Mouse (Mus musculus) macrophage (primary cell): Measurements from ENCODE around the gene Taco1. TPM values are rescaled to one million over a fixed set of nuclear protein-coding genes. Genes with fewer than 3 reads are reported as not detected.

Experiments
- H3K27ac ChIP-seq: fragments of 350-480 bp; formaldehyde crosslinking; 2 replicates; pipeline ENCODE4 v1.9.0; 2021
- H3K36me3 ChIP-seq: fragments of 350-480 bp; formaldehyde crosslinking; 2 replicates; pipeline ENCODE4 v1.9.0; 2021; ENCODE audit errors: inconsistent target
- H3K4me3 ChIP-seq: fragments of 350-480 bp; formaldehyde crosslinking; 2 replicates; pipeline ENCODE4 v1.9.0; 2021; ENCODE audit errors: inconsistent target
- H3K79me2 ChIP-seq: fragments of 350-480 bp; formaldehyde crosslinking; 2 replicates; pipeline ENCODE4 v1.9.0; 2021; ENCODE audit errors: inconsistent target
- WGBS: methylation state at CpG from one replicate; pipeline ENCODE4 v1.1.7; 2026; ENCODE audit warnings: inconsistent platforms; ENCODE audit not compliant: missing documents; 5-methylcytosine and 5-hydroxymethylcytosine counted together
- polyA plus RNA-seq: library from polyadenylated mRNA; stranded (reverse); fragments of 250-400 nt; gene quantifications from 3 replicates; pipeline ENCODE4 v1.2.4, GENCODE M21; 2018; ENCODE audit warnings: inconsistent platforms

Taco1 gene
- polyA plus RNA-seq, 1 experiment from 2014 or later = 15.0 TPM

- Histone ChIP-seq H3K27ac (peak within 1 kb of the TSS; percentile 78), H3K79me2 (peaks cover 39% of the 10 kb centered on the region), H3K4me3 (peak within 1 kb of the TSS; percentile 72), H3K36me3 (no peaks in the 10 kb centered on the region)
- 2% methylated on average over 62 of the region's 69 CpGs for WGBS
Measured at GRCm38 (mm10) chr11:106083708-106084701, 18.1 kb downstream of the Taco1 start, which contains the start of gene Map3k3. Gene Map3k3, plus strand, starts transcription at chr11:106084613.

GRCm38 (mm10) chr11:106084911-106085561, 19.2 kb downstream of the Taco1 start:
- H3K79me2 ChIP-seq = peaks cover 49% of the 10 kb centered on the region
- H3K27ac ChIP-seq = peak overlapping the region; percentile 56
- under 1% methylated on average over 53 of the region's 61 CpGs for WGBS
- H3K4me3 ChIP-seq = peak overlapping the region; percentile 55
- H3K36me3 ChIP-seq = no peaks in the 10 kb centered on the region

GRCm38 (mm10) chr11:106098223-106098622, 32.4 kb downstream of the Taco1 start:
- Histone ChIP-seq H3K4me3 (no peak overlapping the region), H3K79me2 (peaks cover 99% of the 10 kb centered on the region), H3K27ac (peak overlapping the region; percentile 76), H3K36me3 (no peaks in the 10 kb centered on the region)
- WGBS = 33% methylated on average over 1 of the region's 1 CpGs

- Histone ChIP-seq H3K27ac (no peak overlapping the region), H3K36me3 (no peaks in the 10 kb centered on the region), H3K4me3 (no peak overlapping the region), H3K79me2 (peaks cover 94% of the 10 kb centered on the region)
- 44% methylated on average over 3 of the region's 3 CpGs for WGBS
Measured at GRCm38 (mm10) chr11:106102866-106103265, 37.0 kb downstream of the Taco1 start.

GRCm38 (mm10) chr11:106106047-106106587, 40.3 kb downstream of the Taco1 start:
- WGBS = 10% methylated on average over 8 of the region's 8 CpGs
- H3K27ac ChIP-seq = peak overlapping the region; percentile 47
- no peaks in the 10 kb centered on the region for H3K36me3 ChIP-seq
- peaks cover 95% of the 10 kb centered on the region for H3K79me2 ChIP-seq
- H3K4me3 ChIP-seq = no peak overlapping the region

- Histone ChIP-seq H3K36me3 (peaks cover 18% of the 10 kb centered on the region; the same call in 1 of the 2 replicates), H3K27ac (no peak overlapping the region), H3K4me3 (no peak overlapping the region), H3K79me2 (peaks cover 97% of the 10 kb centered on the region)
Measured at GRCm38 (mm10) chr11:106111688-106112087, 45.8 kb downstream of the Taco1 start.

GRCm38 (mm10) chr11:106122221-106122620, 56.4 kb downstream of the Taco1 start:
- Histone ChIP-seq H3K4me3 (no peak overlapping the region), H3K27ac (peak overlapping the region; percentile 77), H3K36me3 (peaks cover 27% of the 10 kb centered on the region; the same call in 1 of the 2 replicates), H3K79me2 (peaks cover 83% of the 10 kb centered on the region)
- whole genome bisulfite sequencing = 88% methylated on average over 5 of the region's 5 CpGs

GRCm38 (mm10) chr11:106122736-106123135, 56.9 kb downstream of the Taco1 start:
- H3K79me2 ChIP-seq = peaks cover 83% of the 10 kb centered on the region
- no peak overlapping the region for H3K4me3 ChIP-seq
- H3K27ac ChIP-seq = peak overlapping the region; percentile 77
- 0% methylated on average over 3 of the region's 3 CpGs for WGBS
- peaks cover 22% of the 10 kb centered on the region; the same call in 1 of the 2 replicates for H3K36me3 ChIP-seq

Other genes starting within 250 kb of the Taco1 start
- not detected in 3 replicates for gene Cyb561, start 112.7 kb upstream of the Taco1 start, polyA plus RNA-seq
- gene Ace, start 98.1 kb upstream of the Taco1 start, polyA plus RNA-seq = 0.20 to 0.36 TPM (median 0.26 TPM) in 3 replicates
- not detected in 3 replicates for gene Ace3, start 71.4 kb upstream of the Taco1 start, polyA plus RNA-seq
- gene Kcnh6, start 57.9 kb upstream of the Taco1 start, polyA plus RNA-seq = not detected in 3 replicates
- 33.8 to 64.7 TPM (median 48.5 TPM) in 3 replicates for gene Dcaf7, start 29.2 kb upstream of the Taco1 start, polyA plus RNA-seq
- 47.7 to 51.9 TPM (median 49.8 TPM) in 3 replicates for gene Map3k3, start 18.6 kb downstream of the Taco1 start, polyA plus RNA-seq
- gene Gm10840, start 94.8 kb downstream of the Taco1 start, polyA plus RNA-seq = not detected in 3 replicates
- gene Limd2, start 94.8 kb downstream of the Taco1 start, polyA plus RNA-seq = 74.9 to 122 TPM (median 80.3 TPM) in 3 replicates
- gene Strada, start 136.1 kb downstream of the Taco1 start, polyA plus RNA-seq = 14.5 to 19.3 TPM (median 18.7 TPM) in 3 replicates
- gene Ccdc47, start 150.3 kb downstream of the Taco1 start, polyA plus RNA-seq = 46.7 to 77.0 TPM (median 51.2 TPM) in 3 replicates
- 37.1 to 61.7 TPM (median 46.9 TPM) in 3 replicates for gene Ddx42, start 150.9 kb downstream of the Taco1 start, polyA plus RNA-seq
- gene Ftsj3, start 190.0 kb downstream of the Taco1 start, polyA plus RNA-seq = 20.8 to 53.8 TPM (median 38.8 TPM) in 3 replicates
- gene Psmc5, start 190.1 kb downstream of the Taco1 start, polyA plus RNA-seq = 96.6 to 162 TPM (median 102 TPM) in 3 replicates
- 54.1 to 59.1 TPM (median 55.6 TPM) in 3 replicates for gene Smarcd2, start 206.9 kb downstream of the Taco1 start, polyA plus RNA-seq
- 0.10 to 0.28 TPM (median 0.15 TPM) in 3 replicates for gene Tcam1, start 210.6 kb downstream of the Taco1 start, polyA plus RNA-seq
- gene Gh, start 235.8 kb downstream of the Taco1 start, polyA plus RNA-seq = not detected in 3 replicates
- 1.9 to 4.4 TPM (median 2.9 TPM) in 3 replicates for gene Cd79b, start 248.7 kb downstream of the Taco1 start, polyA plus RNA-seq